Mouse (Mus musculus) kidney, adult 2 months (tissue): ENCODE results near the gene Gm5891. TPM values are rescaled to one million over a fixed set of nuclear protein-coding genes. Genes with fewer than 3 reads are reported as not detected.
"Not testable (repeated sequence)": the region's sequence is repeated elsewhere in the genome, so short reads cannot be mapped to it uniquely, and the experiment has no call there.

ENCODE experiments used
- DNase-seq: peaks from one replicate; pipeline ENCODE4 v3.0.0; 2021
- H3K27ac ChIP-seq: fragments of 200-500 bp; 2 replicates; pipeline ENCODE4 v1.5.1; 2012; ENCODE audit warnings: low read depth, low read length, control low read depth, inconsistent platforms; ENCODE audit not compliant: insufficient read depth
- H3K27me3 ChIP-seq: fragments of 200-500 bp; replicated peaks from 2 replicates; pipeline ENCODE4 v1.6.1; 2012; ENCODE audit warnings: mild to moderate bottlenecking, moderate library complexity, low read length, inconsistent platforms; ENCODE audit not compliant: control insufficient read depth, insufficient read depth
- H3K36me3 ChIP-seq: fragments of 200-500 bp; 2 replicates; pipeline ENCODE4 v1.6.1; 2012; ENCODE audit warnings: mild to moderate bottlenecking, moderate library complexity, low read length, inconsistent platforms; ENCODE audit not compliant: control insufficient read depth, insufficient read depth
- H3K4me1 ChIP-seq: fragments of 200-500 bp; 2 replicates; pipeline ENCODE4 v1.6.1; 2011; ENCODE audit warnings: low read length; ENCODE audit not compliant: control insufficient read depth, insufficient read depth
- H3K4me3 ChIP-seq: fragments of 200-500 bp; 2 replicates; pipeline ENCODE4 v1.5.1; 2011; ENCODE audit warnings: mild to moderate bottlenecking, low read depth, low read length, control low read depth; ENCODE audit not compliant: insufficient read depth
- WGBS: fragments of 180-500 bp; shearing (Covaris S2); methylation state at CpG from one replicate; pipeline ENCODE4 v1.1.7; 2018; 5-methylcytosine and 5-hydroxymethylcytosine counted together
- polyA plus RNA-seq: library from polyadenylated mRNA; depleted of rRNA; stranded (reverse); fragments of >200 nt; gene quantifications from 2 replicates; pipeline ENCODE4 v1.2.3, GENCODE M21; 2012; rRNA removed

The Gm5891 gene
- polyA plus RNA-seq = not detected in 2 replicates

DNA sequence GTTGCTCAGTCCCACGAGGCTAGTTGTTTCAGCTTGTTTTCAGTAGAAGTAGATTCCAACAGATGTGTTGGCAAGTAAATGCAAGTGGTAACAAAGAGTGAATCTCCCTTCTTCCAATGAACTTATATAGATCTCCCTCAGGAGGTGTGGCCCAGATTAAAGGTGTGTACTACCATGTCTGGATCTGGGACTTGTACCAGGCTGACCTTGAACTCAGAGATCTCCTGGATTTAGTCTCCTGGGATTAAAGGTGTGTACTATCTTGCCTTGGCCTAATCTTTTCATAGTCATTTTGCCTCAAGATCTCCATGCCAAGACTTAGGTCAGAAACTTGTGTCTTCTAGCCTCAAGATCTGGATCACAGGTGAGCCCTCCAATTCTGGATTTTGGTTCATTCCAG, at the start of gene Gm5891:
Gm5891 (minus strand) TSS at position 101 of the 400 bp plus-strand sequence.
- not testable (repeated sequence) for H3K4me3 ChIP-seq, H3K27ac ChIP-seq, DNase-seq, H3K4me1 ChIP-seq, H3K36me3 ChIP-seq, H3K27me3 ChIP-seq
- no CpG with 5 or more reads among the region's 1 CpGs for WGBS

Other genes with a start within 250 kb of the Gm5891 start
- not detected in 2 replicates for gene Gm4175, start 159.8 kb downstream of the Gm5891 start, polyA plus RNA-seq
- not detected in 2 replicates for gene Gm4177, start 124.6 kb downstream of the Gm5891 start, polyA plus RNA-seq
- not detected in 2 replicates for gene Vmn1r135, start 88.9 kb downstream of the Gm5891 start, polyA plus RNA-seq
- not detected in 2 replicates for gene Gm5725, start 77.0 kb downstream of the Gm5891 start, polyA plus RNA-seq
- gene Vmn1r137, start 73.3 kb upstream of the Gm5891 start, polyA plus RNA-seq = not detected in 2 replicates
- gene Vmn1r138, start 107.6 kb upstream of the Gm5891 start, polyA plus RNA-seq = not detected in 2 replicates
- gene Gm6176, start 135.0 kb upstream of the Gm5891 start, polyA plus RNA-seq = not detected in 2 replicates
- gene Vmn1r139, start 147.8 kb upstream of the Gm5891 start, polyA plus RNA-seq = not detected in 2 replicates
- gene Gm16451, start 197.0 kb upstream of the Gm5891 start, polyA plus RNA-seq = not detected in 2 replicates
- gene Gm10666, start 213.4 kb upstream of the Gm5891 start, polyA plus RNA-seq = not detected in 2 replicates
- not detected in 2 replicates for gene Vmn1r142, start 242.7 kb upstream of the Gm5891 start, polyA plus RNA-seq